Mouse (Mus musculus): ENCODE measurements at regions not wholly inside any gene's neighbourhood (a gene's known extent, or its start where the extent isn't known, plus 50 kb on each side); places are given as distances from the start of the nearest gene placed in this dataset.

DNA sequence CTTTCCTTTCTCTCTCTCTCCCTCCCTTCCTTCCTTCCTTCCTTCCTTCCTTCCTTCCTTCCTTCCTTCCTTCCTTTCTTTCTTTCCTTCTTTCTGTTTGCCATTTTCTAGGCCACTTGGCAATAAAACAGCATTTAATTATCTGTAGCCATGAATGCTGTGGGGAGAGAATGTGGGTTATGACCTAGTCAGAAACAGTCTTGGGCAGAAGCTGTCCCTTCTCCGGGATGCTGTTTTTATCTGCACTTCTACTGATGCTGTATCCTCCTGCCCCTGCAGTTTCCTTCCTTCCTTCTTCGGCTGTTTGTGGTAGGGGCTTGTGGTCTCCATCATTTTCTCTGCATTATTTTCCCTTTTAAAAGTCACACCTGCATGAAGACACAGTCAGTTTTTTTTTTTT is 272.3 kb upstream of the Sox2 start:
- Histone ChIP-seq H3K4me1 (ENCODE audit: control insufficient read depth, insufficient read depth, low read length) (no peaks in the 10 kb centered on the region), H3K9ac (ENCODE audit: low read length) (no peak overlapping the region), H3K4me3 (replicated peaks; ENCODE audit: low read length) (no peak overlapping the region), H3K36me3 (ENCODE audit: control insufficient read depth, insufficient read depth, low read length) (no peaks in the 10 kb centered on the region), H3K9me3 (replicated peaks; ENCODE audit: control insufficient read depth, low read length) (no peaks in the 10 kb centered on the region), H3K27me3 (ENCODE audit: control insufficient read depth, insufficient read depth, low read length) (no peaks in the 10 kb centered on the region), H3K27ac (ENCODE audit: low read length) (no peak overlapping the region), H3K4me2 (ENCODE audit: low read depth, low read length) (no peak overlapping the region)
- no peak for ATAC-seq (ENCODE audit: insufficient read depth, low FRiP score)
- 55% methylated on average over 2 of the region's 2 CpGs for WGBS

GRCm38 (mm10) chr3:34377329-34377728 is 272.9 kb upstream of the Sox2 start:
- ATAC-seq (ENCODE audit: insufficient read depth, low FRiP score): no peak
- H3K9ac ChIP-seq (ENCODE audit: low read length): no peak overlapping the region
- no peaks in the 10 kb centered on the region for H3K4me1 ChIP-seq (ENCODE audit: control insufficient read depth, insufficient read depth, low read length)
- no peak overlapping the region for H3K4me2 ChIP-seq (ENCODE audit: low read depth, low read length)
- no peaks in the 10 kb centered on the region for H3K9me3 ChIP-seq (replicated peaks; ENCODE audit: control insufficient read depth, low read length)
- H3K36me3 ChIP-seq (ENCODE audit: control insufficient read depth, insufficient read depth, low read length): no peaks in the 10 kb centered on the region
- WGBS: 73% methylated on average over 12 of the region's 12 CpGs
- H3K4me3 ChIP-seq (replicated peaks; ENCODE audit: low read length): no peak overlapping the region
- no peak overlapping the region for H3K27ac ChIP-seq (ENCODE audit: low read length)
- no peaks in the 10 kb centered on the region for H3K27me3 ChIP-seq (ENCODE audit: control insufficient read depth, insufficient read depth, low read length)

GRCm38 (mm10) chr3:34371418-34371817 is 278.8 kb upstream of the Sox2 start:
- no peaks in the 10 kb centered on the region for H3K36me3 ChIP-seq (ENCODE audit: control insufficient read depth, insufficient read depth, low read length)
- no peaks in the 10 kb centered on the region for H3K9me3 ChIP-seq (replicated peaks; ENCODE audit: control insufficient read depth, low read length)
- H3K27ac ChIP-seq (ENCODE audit: low read length): no peak overlapping the region
- H3K27me3 ChIP-seq (ENCODE audit: control insufficient read depth, insufficient read depth, low read length): no peaks in the 10 kb centered on the region
- no peak overlapping the region for H3K9ac ChIP-seq (ENCODE audit: low read length)
- WGBS: 90% methylated on average over 2 of the region's 2 CpGs
- ATAC-seq (ENCODE audit: insufficient read depth, low FRiP score): no peak
- H3K4me3 ChIP-seq (replicated peaks; ENCODE audit: low read length): no peak overlapping the region
- H3K4me2 ChIP-seq (ENCODE audit: low read depth, low read length): no peak overlapping the region
- no peaks in the 10 kb centered on the region for H3K4me1 ChIP-seq (ENCODE audit: control insufficient read depth, insufficient read depth, low read length)

DNA sequence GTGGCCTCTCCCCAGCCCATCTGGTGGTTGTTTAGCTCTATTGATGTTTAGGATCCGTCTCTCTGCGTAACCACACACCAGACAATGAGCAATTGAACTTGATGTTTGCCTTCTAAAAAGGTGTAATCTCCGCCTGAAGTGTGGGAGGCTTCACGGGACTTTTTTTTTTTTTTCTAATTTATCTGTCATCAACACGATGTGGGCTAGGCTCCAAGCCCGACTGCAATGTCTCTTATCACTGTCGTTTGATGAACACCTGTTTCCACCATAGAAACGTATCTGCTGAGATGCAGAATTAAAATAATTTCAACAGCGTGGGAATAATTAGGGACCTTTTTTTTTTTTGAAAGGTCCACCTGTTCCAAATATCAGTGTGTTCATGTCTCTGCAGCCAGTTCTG is 257.0 kb upstream of the Dnajc19 start:
- Histone ChIP-seq H3K27ac (ENCODE audit: low read length) (no peak overlapping the region), H3K27me3 (ENCODE audit: control insufficient read depth, insufficient read depth, low read length) (no peaks in the 10 kb centered on the region), H3K4me2 (ENCODE audit: low read depth, low read length) (no peak overlapping the region), H3K4me3 (replicated peaks; ENCODE audit: low read length) (no peak overlapping the region), H3K36me3 (ENCODE audit: control insufficient read depth, insufficient read depth, low read length) (no peaks in the 10 kb centered on the region), H3K9me3 (replicated peaks; ENCODE audit: control insufficient read depth, low read length) (no peaks in the 10 kb centered on the region), H3K4me1 (ENCODE audit: control insufficient read depth, insufficient read depth, low read length) (no peaks in the 10 kb centered on the region), H3K9ac (ENCODE audit: low read length) (no peak overlapping the region)
- ATAC-seq (ENCODE audit: insufficient read depth, low FRiP score): no peak
- 58% methylated on average over 9 of the region's 9 CpGs for WGBS

GRCm38 (mm10) chr3:34333555-34333954 is 252.4 kb upstream of the Dnajc19 start:
- Histone ChIP-seq H3K9me3 (replicated peaks; ENCODE audit: control insufficient read depth, low read length) (no peaks in the 10 kb centered on the region), H3K27ac (ENCODE audit: low read length) (no peak overlapping the region), H3K36me3 (ENCODE audit: control insufficient read depth, insufficient read depth, low read length) (no peaks in the 10 kb centered on the region), H3K4me3 (replicated peaks; ENCODE audit: low read length) (no peak overlapping the region), H3K9ac (ENCODE audit: low read length) (no peak overlapping the region), H3K4me2 (ENCODE audit: low read depth, low read length) (no peak overlapping the region), H3K4me1 (ENCODE audit: control insufficient read depth, insufficient read depth, low read length) (no peaks in the 10 kb centered on the region), H3K27me3 (ENCODE audit: control insufficient read depth, insufficient read depth, low read length) (no peaks in the 10 kb centered on the region)
- WGBS: 66% methylated on average over 4 of the region's 4 CpGs
- ATAC-seq (ENCODE audit: insufficient read depth, low FRiP score): no peak

- H3K4me3 ChIP-seq (replicated peaks; ENCODE audit: low read length): no peak overlapping the region
- H3K4me1 ChIP-seq (ENCODE audit: control insufficient read depth, insufficient read depth, low read length): no peaks in the 10 kb centered on the region
- H3K27me3 ChIP-seq (ENCODE audit: control insufficient read depth, insufficient read depth, low read length): no peaks in the 10 kb centered on the region
- no peaks in the 10 kb centered on the region for H3K36me3 ChIP-seq (ENCODE audit: control insufficient read depth, insufficient read depth, low read length)
- H3K9ac ChIP-seq (ENCODE audit: low read length): no peak overlapping the region
- no peak for ATAC-seq (ENCODE audit: insufficient read depth, low FRiP score)
- WGBS: 28% methylated on average over 5 of the region's 5 CpGs
- no peak overlapping the region for H3K4me2 ChIP-seq (ENCODE audit: low read depth, low read length)
- H3K27ac ChIP-seq (ENCODE audit: low read length): no peak overlapping the region
- no peaks in the 10 kb centered on the region for H3K9me3 ChIP-seq (replicated peaks; ENCODE audit: control insufficient read depth, low read length)
Measured at GRCm38 (mm10) chr3:34331889-34332276, 250.8 kb upstream of the Dnajc19 start.

GRCm38 (mm10) chr3:34330970-34331888 is 250.1 kb upstream of the Dnajc19 start:
- WGBS: 33% methylated on average over 22 of the region's 22 CpGs
- Histone ChIP-seq H3K9ac (ENCODE audit: low read length) (no peak overlapping the region), H3K4me2 (ENCODE audit: low read depth, low read length) (no peak overlapping the region), H3K9me3 (replicated peaks; ENCODE audit: control insufficient read depth, low read length) (no peaks in the 10 kb centered on the region), H3K27me3 (ENCODE audit: control insufficient read depth, insufficient read depth, low read length) (no peaks in the 10 kb centered on the region), H3K36me3 (ENCODE audit: control insufficient read depth, insufficient read depth, low read length) (no peaks in the 10 kb centered on the region), H3K4me1 (ENCODE audit: control insufficient read depth, insufficient read depth, low read length) (no peaks in the 10 kb centered on the region), H3K4me3 (replicated peaks; ENCODE audit: low read length) (no peak overlapping the region), H3K27ac (ENCODE audit: low read length) (no peak overlapping the region)
- no peak for ATAC-seq (ENCODE audit: insufficient read depth, low FRiP score)

DNA sequence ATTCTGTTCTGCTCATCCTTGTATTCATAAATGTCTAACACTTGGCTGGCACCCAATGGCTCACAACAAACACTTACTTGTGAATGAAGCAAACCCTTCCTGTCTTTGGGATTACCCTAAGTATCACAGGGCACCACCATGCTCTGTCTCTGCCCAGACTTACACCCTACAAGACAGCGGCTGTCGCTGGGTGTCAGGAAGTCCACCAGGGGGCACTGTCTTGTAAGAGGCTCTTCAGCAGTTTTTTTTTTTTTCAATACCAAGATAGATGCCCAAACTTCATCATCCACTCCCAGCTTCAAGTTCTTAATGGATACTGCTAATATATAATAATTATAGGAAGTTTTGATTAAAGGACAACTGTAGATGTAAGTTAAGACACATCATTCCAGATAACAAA is 247.7 kb upstream of the Dnajc19 start:
- 32% methylated on average over 2 of the region's 2 CpGs for WGBS
- no peaks in the 10 kb centered on the region for H3K27me3 ChIP-seq (ENCODE audit: control insufficient read depth, insufficient read depth, low read length)

DNA sequence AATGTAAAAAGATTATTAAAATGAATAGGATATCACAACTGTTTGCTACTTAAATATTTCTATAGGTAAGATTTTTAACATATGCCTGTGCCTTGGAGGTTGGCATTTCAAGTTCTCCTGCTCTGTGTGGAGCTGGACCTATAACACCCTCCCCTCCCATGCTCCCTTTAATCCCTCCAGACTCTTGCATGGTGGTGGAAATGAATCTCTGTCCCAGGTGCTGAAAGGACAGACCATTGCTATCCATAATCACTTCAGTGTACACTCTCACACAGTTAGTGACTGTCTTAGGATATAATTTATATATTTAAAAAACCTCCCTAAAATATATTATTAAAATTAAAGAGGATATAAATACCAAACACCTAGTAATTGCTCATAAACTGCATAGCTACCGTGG is 244.5 kb upstream of the Dnajc19 start:
- H3K9me3 ChIP-seq (replicated peaks; ENCODE audit: control insufficient read depth, low read length): no peaks in the 10 kb centered on the region
- no peak overlapping the region for H3K9ac ChIP-seq (ENCODE audit: low read length)
- H3K27ac ChIP-seq (ENCODE audit: low read length): no peak overlapping the region
- WGBS: 76% methylated on average over 1 of the region's 1 CpGs
- no peak overlapping the region for H3K4me3 ChIP-seq (replicated peaks; ENCODE audit: low read length)
- no peak for ATAC-seq (ENCODE audit: insufficient read depth, low FRiP score)
- no peaks in the 10 kb centered on the region for H3K4me1 ChIP-seq (ENCODE audit: control insufficient read depth, insufficient read depth, low read length)
- no peak overlapping the region for H3K4me2 ChIP-seq (ENCODE audit: low read depth, low read length)
- no peaks in the 10 kb centered on the region for H3K36me3 ChIP-seq (ENCODE audit: control insufficient read depth, insufficient read depth, low read length)
- H3K27me3 ChIP-seq (ENCODE audit: control insufficient read depth, insufficient read depth, low read length): no peaks in the 10 kb centered on the region

More for the DNA sequence above, 247.7 kb upstream of the Dnajc19 start:
- Histone ChIP-seq H3K9me3 (replicated peaks; ENCODE audit: control insufficient read depth, low read length) (no peaks in the 10 kb centered on the region), H3K4me2 (ENCODE audit: low read depth, low read length) (no peak overlapping the region), H3K36me3 (ENCODE audit: control insufficient read depth, insufficient read depth, low read length) (no peaks in the 10 kb centered on the region), H3K9ac (ENCODE audit: low read length) (no peak overlapping the region), H3K27ac (ENCODE audit: low read length) (no peak overlapping the region), H3K4me1 (ENCODE audit: control insufficient read depth, insufficient read depth, low read length) (no peaks in the 10 kb centered on the region), H3K4me3 (replicated peaks; ENCODE audit: low read length) (no peak overlapping the region)
- no peak for ATAC-seq (ENCODE audit: insufficient read depth, low FRiP score)

All from stomach, embryonic 16.5 days (tissue).